Mouse (Mus musculus) frontal cortex, adult 2 months (tissue): Measurements from ENCODE around the gene Uba7. TPM values are rescaled to one million over a fixed set of nuclear protein-coding genes. Genes with fewer than 3 reads are reported as not detected.
"Not testable (repeated sequence)": the region's sequence is repeated elsewhere in the genome, so short reads cannot be mapped to it uniquely, and the experiment has no call there.

Experiments used
- DNase-seq, 2 experiments: peaks; one replicate each; pipeline ENCODE4 v3.0.0; 2022; ENCODE audit warnings: low spot score in 1 of 2; ENCODE audit errors: extremely low spot score in 1 of 2
- polyA plus RNA-seq: library from polyadenylated mRNA; depleted of rRNA; stranded (reverse); fragments of >200 nt; gene quantifications from 2 replicates; pipeline ENCODE4 v1.2.3, GENCODE M21; 2012

The Uba7 gene
- polyA plus RNA-seq, 1 experiment: 15.6 TPM

DNA sequence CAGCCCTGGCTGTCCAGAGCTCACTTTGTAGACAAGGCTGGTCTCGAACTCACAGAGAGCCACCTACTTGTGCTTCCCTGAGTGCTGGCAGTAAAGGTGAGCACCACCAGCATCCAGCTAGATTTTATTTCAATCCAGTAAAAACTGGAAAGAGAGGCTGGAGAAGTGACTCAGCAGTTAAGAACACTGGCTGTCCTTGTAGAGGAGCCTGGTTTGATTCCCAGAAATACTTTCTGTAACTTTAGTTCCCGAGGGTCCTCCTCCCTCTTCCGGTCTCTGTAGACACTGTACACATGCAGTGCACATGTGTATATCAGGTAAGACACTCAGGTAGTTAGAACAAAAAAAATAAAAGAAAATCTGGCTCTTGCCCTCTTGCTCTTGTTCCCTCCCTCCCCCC lies 12.6 kb downstream of the Uba7 start:
- no peak for DNase-seq

DNA sequence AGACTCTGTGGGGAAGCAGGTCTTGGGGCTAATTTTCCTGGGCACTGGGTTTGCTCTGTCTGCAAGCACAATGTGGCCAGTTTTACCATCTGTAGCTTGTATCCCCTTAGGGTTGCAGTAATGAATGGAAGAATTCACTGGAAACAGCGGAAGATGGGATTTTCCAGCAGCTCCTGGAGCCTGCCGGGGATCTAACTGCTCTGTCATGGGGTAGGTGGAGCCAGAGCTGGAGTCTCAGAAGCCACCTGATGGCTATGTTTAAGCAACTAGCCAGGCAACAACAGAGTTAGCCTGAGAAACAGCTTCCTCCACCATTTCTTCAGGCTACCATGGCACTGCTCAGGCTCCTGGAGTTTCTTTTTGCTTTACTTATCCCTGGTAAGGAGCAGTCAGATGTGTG lies 16.9 kb downstream of the Uba7 start, which contains the start of gene Cdhr4:
TSS of gene Cdhr4 (plus strand) at position 301 of the 400 bp plus-strand sequence.
- DNase-seq: no peak

DNA sequence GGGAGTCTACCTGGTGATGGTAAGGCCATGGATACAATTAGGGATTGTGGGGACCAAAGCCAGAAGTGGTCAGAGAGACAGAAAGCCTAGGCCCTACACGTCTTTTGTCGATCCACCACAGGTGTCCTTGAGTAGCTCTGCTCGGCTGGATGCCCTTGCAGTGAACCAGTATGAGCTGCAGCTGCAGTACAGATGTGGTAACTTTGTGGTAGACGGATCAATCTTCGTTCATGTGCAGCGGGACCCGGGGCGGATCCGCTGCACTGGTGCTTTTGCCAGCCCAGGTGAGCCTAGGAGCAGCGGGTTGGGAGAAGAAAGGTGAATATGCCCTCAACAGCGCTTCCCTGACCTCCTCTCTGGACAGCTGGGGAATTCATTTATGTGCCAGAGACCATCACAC lies 17.7 kb downstream of the Uba7 start:
- no peak for DNase-seq

DNA sequence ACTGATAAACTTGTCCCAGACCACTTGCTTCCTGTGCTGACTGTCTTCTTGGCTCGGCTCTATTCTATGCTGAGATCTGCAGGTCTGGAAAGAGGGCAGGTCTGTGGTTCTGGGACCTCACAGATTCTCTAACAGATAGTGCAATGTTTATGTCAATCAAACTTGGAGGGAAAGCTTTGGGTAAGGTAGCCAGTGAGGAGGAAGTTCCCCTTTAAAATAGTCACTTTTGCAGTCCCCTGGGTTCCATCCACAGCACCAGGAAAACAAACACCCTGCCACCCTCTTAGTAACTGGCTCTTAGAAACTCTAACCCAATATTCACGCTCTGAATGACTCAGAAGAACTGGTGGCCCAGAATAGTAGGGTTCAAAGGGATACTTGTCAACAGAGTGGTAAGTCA lies 19.2 kb downstream of the Uba7 start:
- DNase-seq: no peak

DNA sequence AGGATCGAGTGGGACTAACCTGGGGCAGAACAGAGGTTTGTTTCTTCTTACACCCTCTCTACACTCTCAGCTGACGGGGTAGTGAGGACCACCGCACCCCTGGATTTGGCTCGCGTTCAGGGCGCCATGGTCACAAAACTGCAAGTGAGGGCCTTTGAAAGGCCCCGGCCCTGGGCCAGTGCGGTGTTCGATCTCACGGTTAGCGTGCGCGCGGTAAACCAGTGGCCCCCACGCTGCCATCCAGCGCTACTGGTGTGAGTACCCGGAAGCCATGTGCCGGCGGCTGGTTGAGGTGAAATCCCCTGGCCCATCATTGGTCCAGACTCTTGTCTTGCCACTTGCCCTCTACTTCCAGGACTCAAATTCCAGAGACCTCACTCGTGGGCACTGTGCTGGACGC lies 20.2 kb downstream of the Uba7 start:
- DNase-seq: no peak

DNA sequence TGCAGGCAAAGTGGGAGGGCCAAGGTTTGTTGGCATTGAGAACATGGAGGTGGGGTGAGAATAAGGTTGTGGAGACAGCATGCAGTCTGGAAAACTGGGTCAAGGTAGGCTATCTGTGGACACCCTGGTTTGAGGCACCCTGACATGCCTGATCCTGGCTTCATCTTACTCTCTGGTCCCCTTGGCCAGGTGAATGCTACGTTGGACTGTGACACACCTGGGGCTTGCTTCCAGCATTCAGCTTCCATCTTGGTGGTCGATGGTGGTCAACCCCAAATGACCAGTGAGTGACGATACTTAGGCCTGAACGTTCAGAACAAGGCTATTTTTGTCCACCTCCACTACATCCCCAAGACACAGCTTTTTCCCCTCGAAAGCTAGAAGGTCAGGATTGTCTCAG lies 20.7 kb downstream of the Uba7 start, which contains the start of gene Gm20662:
TSS of gene Gm20662 (plus strand) at position 301 of the 400 bp plus-strand sequence.
- DNase-seq: no peak

DNA sequence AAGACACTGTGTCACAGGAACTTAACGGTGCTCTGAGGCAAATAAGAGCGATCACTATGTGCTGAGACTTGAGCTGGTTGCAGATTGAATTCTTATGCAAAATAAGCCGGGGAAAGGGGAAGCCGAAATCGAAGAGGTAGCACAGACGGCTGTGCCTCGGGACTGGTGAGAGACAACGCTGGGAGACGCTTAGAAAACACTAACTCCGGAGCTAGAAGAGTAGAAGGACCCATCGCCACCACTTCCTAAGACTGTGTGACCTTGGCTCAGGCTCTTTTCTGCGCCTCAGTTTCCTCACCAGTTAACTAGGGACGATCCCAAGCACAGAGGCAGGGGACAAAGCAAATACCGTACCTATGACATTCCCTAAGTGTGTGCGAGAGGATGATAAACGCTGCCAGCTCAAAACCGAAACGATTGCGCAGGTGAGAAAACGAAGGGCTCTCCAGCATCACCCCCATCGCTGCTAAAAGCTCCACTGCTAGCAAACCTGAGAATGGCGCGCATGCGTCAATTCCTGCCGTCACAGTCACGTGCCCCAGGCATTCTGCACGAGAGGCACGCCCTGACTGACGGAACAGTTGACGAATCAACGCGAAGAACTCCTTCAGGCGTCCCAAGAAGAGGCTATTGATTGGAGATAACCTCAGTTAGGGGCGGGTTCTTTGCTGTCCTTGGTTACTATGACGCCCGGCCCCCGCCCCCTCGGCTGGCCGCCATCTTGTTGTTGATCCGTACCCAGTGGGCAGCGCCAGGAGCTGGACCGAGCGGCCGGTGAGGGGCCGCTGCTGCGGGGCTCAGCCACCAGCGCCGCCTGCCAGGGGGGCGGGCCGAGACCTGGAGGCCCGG lies 26.8 kb downstream of the Uba7 start, which contains the start of gene Ip6k1:
TSS of gene Ip6k1 (plus strand) at position 580 of the 849 bp plus-strand sequence.
- peak; percentile 100 for DNase-seq

DNA sequence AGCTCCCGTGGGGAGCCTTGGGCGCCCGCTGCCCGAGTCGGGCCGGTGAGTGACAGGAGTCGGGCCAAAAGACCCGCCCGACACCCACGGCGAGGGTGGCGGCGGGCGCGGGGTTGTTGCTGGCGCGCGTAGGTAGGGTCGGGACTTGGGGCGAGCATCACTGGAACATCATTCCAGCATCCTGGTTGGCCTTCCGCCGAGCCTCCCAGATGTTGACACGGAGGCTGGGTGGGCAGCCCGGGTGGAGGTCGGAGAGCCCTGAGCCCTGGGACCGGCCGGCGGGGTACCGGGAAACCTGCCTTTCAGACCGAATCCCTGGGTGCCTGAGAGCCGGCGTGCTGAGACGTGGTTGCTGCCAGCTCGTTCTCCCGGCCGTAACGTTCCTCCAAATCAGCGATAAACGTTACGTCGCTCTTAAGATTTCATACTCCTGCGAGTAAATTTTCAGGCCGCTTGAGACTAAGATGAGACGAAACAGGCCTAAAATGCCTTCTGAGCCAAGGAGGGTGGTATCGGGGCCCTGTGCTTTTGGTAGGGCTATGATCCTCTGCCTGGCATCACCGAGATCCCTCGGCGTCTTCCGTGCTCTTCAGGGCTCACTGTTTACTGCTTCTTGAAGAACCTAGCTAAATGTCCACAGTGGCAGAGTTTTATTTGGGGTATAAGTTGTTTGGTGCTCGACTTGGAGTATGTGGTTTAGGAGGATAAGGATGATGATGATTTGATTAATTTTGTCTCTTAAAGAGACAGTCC lies 27.6 kb downstream of the Uba7 start:
- peak in 1 of 2 experiments; percentile 24 for DNase-seq

DNA sequence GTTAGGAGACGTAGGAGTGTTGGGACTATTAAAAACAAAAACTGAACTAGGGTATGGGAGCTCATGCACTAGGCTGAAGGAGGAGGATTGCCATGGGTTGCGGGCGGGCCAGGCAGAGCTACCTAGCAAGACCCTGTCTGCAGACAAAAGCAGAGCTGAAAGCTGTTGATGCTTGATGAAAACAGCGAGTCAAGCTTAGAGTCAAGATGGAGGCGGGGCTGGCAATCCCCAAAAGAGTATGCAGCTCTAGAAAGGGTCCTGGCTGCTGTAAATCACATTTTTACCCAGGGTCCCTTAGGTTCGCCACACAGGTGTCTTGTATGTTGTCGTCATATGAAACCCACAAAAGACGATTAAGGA lies 28.2 kb downstream of the Uba7 start:
- peak in 1 of 2 experiments; percentile 14 for DNase-seq

DNA sequence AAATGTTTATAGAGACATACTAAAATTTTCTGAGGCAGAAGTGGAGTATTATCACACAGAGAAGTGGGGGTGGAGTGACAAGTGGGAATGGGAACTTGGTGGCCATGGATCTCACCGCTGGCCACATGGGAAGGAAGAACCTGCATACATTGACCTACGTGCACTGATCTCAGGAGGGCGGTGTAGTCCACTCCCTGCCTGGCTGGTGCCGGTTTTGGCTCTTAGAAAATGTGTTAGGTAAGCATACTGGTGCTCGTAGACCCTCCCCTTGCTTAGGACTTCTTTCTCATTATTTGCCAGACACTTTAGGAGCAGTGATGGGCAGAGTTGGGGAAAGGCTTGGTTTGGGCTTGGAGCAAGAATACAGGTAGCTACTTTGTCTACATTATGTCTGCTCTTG lies 32.7 kb downstream of the Uba7 start:
- DNase-seq: no peak

DNA sequence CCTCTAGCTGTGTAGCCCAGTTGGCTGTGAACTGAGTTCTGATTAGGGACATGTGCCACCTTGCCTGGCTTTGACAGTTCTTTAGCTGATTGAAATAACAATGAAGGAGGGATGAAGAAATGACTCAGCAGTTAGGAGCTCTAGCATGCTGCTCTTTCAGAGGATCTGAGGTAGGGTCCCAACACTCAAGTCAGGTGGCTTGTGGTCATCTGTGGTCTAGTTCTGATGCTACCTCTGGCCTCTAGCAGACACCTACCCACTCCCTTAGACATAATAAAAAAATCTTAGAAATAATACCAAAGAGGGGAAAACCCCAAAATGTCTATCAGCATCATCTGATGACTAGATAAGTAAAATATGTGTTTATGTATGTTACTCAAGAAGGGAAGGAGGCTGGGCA lies 35.1 kb downstream of the Uba7 start:
- DNase-seq: no peak

DNA sequence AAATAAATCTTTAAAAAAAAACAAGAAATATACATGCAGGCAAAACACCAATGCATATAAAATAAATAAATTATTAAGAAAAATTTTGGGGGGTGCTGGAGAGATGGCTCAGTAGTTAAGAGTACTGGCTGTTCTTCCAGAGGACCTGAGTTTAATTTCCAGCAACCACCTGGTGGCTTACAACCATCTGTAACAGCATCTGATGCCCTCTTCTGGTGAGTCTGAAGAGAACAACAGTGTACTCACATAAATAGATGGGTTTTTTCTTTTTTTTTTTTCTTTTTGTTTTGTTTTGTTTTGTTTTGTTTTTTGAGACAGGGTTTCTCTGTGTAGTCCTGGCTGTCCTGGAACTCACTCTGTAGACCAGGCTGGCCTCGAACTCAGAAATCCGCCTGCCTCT lies 38.3 kb downstream of the Uba7 start:
- DNase-seq: not testable (repeated sequence)

DNA sequence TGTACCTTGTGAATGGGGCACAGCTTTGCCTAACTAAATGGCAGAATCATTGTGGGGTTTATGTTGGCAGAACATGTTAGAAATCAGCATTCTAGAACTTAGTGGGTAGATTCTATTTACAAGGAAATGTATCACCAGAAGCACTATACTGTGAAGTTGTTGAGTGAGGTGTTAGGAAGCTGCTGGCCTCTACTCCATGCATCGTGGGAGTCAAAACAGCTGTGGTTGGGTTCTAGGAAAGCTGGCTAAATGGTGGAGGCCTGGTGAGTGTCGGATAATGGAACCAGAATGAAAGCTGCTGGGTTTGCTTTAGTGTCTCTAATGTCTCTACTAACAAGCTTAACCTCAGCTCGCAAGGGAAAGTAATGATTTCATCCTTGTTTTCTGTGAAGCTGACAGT lies 41.8 kb downstream of the Uba7 start:
- DNase-seq: peak in 1 of 2 experiments; percentile 54

DNA sequence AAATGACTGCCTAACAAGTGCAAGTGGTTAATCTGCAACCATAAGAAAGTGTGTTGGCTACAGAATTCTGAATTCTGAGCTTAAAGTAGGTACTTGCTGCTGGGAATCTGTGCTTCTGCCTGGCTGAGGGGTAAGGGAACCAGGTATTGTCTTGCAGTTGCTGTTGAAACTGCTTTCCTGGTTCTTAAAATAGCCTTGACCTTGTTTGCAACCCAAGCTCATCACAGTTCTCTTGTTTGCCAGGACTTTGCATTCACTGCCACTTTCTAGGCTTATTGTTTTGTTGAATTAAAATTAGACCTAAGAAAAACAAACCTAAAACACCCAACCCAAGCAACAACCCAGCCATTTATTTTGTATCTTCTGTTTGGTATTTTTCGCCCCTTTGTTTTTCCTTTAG lies 45.4 kb downstream of the Uba7 start:
- DNase-seq: no peak

DNA sequence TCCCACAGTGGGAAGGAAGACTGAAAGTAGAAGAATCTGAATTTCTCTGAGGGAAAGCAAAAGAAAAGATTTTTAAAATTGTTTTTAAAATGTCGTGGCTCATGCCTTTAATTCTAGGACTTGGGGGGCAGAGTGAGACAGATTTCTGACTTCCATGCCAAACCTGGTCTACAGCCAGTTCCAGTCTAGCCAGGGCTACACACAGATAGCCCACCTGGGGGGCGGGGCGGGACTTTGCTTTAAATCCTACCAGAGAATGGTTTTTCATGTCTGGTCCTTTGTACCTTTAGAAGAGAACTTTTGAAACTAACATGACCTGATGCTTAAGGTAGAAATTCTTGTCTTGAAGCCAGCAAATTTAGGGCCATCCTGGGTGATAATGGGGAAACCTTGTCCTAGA lies 47.9 kb downstream of the Uba7 start:
- DNase-seq: no peak

DNA sequence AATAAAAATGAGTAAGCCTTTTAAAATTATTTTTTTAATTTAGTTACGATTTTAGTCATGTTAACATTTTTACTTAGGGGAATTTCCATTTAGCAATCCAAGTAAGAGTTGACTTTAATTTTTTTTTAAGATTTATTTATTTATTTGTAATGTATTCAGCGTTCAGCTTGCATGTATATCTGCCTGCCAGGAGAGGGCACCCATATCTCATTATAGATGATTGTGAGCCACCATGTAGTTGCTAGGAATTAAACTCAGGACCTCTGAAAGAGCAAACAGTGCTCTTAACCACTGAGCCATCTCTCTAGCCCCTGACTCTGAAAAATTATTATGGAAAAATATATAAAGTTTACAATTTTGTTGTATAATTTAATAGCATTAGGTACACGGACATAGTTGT lies 51.3 kb downstream of the Uba7 start:
- no peak for DNase-seq

DNA sequence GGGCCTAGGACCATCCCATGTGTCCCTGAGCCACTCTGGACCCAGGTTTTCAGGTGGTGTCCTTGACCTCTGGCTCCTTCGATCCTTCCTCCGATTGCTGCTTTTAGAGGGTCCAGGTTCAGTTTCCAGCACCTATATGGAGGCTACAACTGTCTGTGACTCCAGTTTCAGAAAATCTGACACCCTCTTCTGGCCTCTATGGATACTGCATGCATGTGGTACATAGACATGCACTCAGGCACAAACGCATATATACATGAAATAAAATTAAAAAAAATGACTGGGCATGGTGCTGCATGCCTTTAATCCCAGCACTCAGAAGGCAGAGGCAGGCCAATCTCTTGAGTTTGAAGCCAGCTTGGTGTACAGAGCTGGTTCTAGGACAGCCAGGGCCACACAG lies 52.6 kb downstream of the Uba7 start:
- no peak for DNase-seq

DNA sequence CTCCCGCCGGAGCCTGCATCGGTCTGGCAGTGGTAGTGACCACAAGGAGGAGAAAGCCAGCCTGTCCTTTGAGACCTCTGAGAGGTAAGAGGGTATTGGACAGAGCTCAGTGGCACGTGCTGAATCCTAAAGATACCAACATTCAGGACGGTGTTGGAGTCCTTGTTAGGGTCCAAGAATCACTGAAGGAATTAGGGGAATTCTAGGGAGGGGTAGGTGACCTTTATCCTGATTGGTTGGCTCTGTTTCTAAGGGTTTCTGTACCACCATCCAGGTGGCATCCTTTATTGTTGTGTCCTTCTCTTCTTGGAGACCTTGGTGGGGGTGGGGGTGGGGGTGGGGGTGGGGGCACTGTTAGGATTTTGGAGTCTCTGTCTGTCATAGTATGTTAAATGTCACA lies 56.8 kb downstream of the Uba7 start:
- DNase-seq: no peak
